Mouse (Mus musculus) Patski (cell line): ENCODE measurements around the gene Scin. TPM values are rescaled to one million over a fixed set of nuclear protein-coding genes. Genes with fewer than 3 reads are reported as not detected.
A peak's percentile ranks its signal among the peaks of the same experiment; 100 is the strongest.

ENCODE experiments used
- ATAC-seq: fragments of 100-300 bp; one replicate; pipeline ENCODE4 v1.8.0; 2021
- CTCF ChIA-PET: fragments of 350-600 bp; sonication (Branson Sonifier 250); formaldehyde crosslinking; loops from one replicate; lab custom pipeline; 2022; ENCODE audit warnings: inconsistent platforms; lab: Charles Lee
- POLR2A ChIA-PET: fragments of 350-600 bp; sonication (Branson Sonifier 250); formaldehyde crosslinking; loops from one replicate; lab custom pipeline; 2022; ENCODE audit warnings: antibody characterized with exemption, inconsistent platforms; lab: Charles Lee
- DNase-seq: peaks from one replicate; pipeline ENCODE4 v3.0.0-alpha.2; 2011; ENCODE audit warnings: low read depth, low spot score
- H3K27me3 ChIP-seq: fragments of 371-371 bp; one replicate; pipeline ENCODE4 v1.5.1; 2021
- CTCF ChIP-seq: fragments of 100-300 bp; IDR thresholded peaks from one replicate; pipeline ENCODE4 v1.5.1; 2021
- in situ Hi-C: fragments of 300-500 bp; cut with MboI; formaldehyde crosslinking; loops from 3 replicates; pipeline ENCODE4 v1.11.1; 2018; ENCODE audit warnings: low pct_unique_long_range_greater_than_20kb, mixed read lengths
- polyA plus RNA-seq: library from polyadenylated mRNA; unstranded; gene quantifications from one replicate; pipeline ENCODE4 v1.2.3, GENCODE M21; 2021

Scin gene
- polyA plus RNA-seq, 1 experiment from 2014 or later, result 3.5 TPM

DNA sequence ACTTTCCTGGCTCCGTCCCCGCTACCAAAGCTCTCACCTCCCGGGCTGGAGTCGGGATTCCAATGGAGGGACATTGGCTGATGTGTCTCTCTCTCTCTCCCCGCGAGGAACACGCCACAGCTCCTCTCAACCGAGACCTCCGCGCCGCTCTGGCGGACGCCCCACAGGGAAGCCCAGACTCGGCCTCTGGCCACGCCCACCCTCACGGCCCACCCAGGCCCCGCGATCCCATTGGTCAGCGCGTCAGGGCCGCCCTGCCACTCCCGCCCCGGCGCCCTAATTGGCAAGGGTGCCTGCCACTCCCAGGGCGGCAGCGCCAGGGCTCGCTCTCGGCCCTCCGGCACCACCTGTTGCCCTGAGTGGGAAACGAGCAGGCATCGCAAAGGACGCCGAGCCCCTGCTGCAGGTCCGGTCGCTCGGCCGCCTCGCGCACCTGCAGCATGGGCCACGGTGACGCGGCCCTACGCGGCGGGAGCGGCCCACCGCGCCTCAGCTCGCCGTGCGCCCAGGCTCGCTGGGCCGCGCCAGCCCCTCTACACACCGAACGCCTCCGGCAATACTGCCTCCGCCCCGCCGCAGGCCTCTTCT is 96.7 kb downstream of the Scin start:
- peak; percentile 98 for TF ChIP-seq CTCF
- DNase-seq, result peak; percentile 60
- no peaks in the 10 kb centered on the region for H3K27me3 ChIP-seq
- ChIA-PET POLR2A (no interaction called here), CTCF (interaction anchor here (0.8 kb wide), 1 partner anchor 266 kb away, joined by 3 read pairs; no protein-coding TSS in a partner anchor)
- in situ Hi-C loops, result loop anchor here (10.0 kb wide), 1 partner anchor 143 kb away; no protein-coding TSS in a partner anchor
- peak; percentile 100 for ATAC-seq

DNA sequence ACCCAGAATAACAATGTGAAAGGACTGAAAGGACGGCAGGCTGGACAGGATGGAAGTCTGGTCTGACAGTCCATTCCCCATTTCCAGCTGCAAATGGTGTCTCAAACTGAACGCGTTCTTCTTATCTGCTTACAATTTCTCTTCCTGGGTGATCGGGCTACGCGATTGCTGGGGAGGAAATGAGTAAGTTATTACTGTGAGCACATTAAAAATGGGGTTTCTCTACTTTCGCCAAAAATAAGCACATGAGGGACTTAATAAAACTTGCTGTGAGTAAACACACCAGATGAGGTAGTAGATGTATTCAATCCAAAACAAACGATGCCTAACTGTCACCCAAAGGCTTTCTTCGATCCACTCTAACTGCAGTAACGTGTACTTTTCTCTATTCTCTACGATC is 97.4 kb downstream of the Scin start:
- H3K27me3 ChIP-seq, result no peaks in the 10 kb centered on the region
- in situ Hi-C loops, result loop anchor here (10.0 kb wide), 1 partner anchor 142 kb away; no protein-coding TSS in a partner anchor
- ATAC-seq (no peak), DNase-seq (no peak)
- CTCF ChIA-PET, result interaction anchor here (0.8 kb wide), 1 partner anchor 265 kb away, joined by 3 read pairs; no protein-coding TSS in a partner anchor
- POLR2A ChIA-PET, result no interaction called here
- no peak for TF ChIP-seq CTCF

DNA sequence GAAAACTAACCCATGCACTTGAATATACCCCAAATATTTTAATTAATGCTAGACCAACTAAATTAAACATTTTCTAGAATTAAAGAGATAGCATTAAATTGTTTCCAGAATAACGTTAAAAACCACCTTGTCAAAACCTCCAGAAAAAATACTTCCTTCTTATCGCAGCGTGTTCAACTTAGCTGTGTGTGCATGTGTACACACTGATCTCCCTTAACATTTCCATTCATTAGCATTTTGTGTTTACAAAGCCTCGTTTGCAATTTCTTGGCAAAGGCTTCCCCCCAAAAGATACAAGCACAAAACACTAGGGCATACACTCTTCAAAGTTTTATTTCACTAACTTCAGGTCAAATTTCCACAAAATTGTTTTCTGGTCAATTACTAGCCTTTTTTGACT is 98.5 kb downstream of the Scin start:
- ATAC-seq, result no peak
- in situ Hi-C loops, result loop anchor here (10.0 kb wide), 1 partner anchor 141 kb away; no protein-coding TSS in a partner anchor
- POLR2A ChIA-PET, result interaction anchor here (1.1 kb wide), 1 partner anchor 377 kb away, joined by 3 read pairs; no protein-coding TSS in a partner anchor
- H3K27me3 ChIP-seq, result no peaks in the 10 kb centered on the region
- CTCF ChIA-PET, result no interaction called here
- no peak for TF ChIP-seq CTCF
- no peak for DNase-seq

GRCm38 (mm10) chr12:40029201-40029600 is 104.8 kb downstream of the Scin start:
- POLR2A ChIA-PET, result no interaction called here
- in situ Hi-C loops, result no loop called here
- ATAC-seq, result no peak
- DNase-seq, result no peak
- no peak for TF ChIP-seq CTCF
- CTCF ChIA-PET, result no interaction called here
- no peaks in the 10 kb centered on the region for H3K27me3 ChIP-seq

DNA sequence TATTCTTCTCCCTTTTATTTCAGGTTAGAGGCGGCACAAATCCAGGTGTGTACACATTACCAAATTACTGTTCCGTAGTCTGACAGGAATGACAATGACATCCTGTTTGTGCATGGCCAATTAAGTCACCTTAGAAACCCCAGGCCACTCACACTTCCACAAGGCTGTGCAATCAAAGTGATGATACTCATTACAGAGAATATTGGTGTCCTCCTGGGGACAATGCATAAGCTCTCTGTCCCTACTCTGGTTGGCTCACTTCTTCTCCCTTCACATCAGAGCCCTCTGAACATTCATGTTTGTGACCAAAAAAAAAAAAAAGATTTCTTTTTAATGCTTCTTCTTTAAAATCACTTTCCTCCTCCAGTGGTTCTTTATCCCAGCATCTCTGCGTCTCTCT is 106.2 kb downstream of the Scin start:
- in situ Hi-C loops, result no loop called here
- no peaks in the 10 kb centered on the region for H3K27me3 ChIP-seq
- no peak for TF ChIP-seq CTCF
- CTCF ChIA-PET, result no interaction called here
- ATAC-seq (no peak), DNase-seq (no peak)
- POLR2A ChIA-PET, result no interaction called here

- ATAC-seq (no peak), DNase-seq (no peak)
- CTCF ChIA-PET, result no interaction called here
- POLR2A ChIA-PET, result no interaction called here
- in situ Hi-C loops, result no loop called here
- no peak for TF ChIP-seq CTCF
- no peaks in the 10 kb centered on the region for H3K27me3 ChIP-seq
Observed at GRCm38 (mm10) chr12:40027444-40027843, 106.6 kb downstream of the Scin start.

DNA sequence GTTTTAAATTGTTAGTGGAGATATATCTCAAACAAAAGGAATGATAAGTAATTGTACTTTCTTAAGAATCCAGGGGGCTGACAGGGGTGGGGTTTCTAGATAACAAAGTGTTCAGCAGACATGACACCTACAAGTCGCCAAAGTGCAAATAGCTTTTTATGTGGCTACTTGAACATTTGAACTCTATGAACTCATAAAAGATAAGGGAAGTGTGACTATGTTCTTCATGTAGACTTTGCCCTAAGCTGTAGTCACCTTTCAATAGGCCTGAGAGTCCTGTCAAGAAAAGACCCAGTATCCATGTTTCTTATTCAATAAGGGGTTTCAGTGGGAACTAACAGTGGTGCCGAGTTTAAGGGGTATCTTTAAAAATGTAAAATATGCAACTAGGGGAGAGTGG is 110.1 kb downstream of the Scin start:
- ChIA-PET POLR2A (no interaction called here), CTCF (no interaction called here)
- DNase-seq (no peak), ATAC-seq (no peak)
- no peaks in the 10 kb centered on the region for H3K27me3 ChIP-seq
- TF ChIP-seq CTCF, result no peak
- in situ Hi-C loops, result no loop called here

DNA sequence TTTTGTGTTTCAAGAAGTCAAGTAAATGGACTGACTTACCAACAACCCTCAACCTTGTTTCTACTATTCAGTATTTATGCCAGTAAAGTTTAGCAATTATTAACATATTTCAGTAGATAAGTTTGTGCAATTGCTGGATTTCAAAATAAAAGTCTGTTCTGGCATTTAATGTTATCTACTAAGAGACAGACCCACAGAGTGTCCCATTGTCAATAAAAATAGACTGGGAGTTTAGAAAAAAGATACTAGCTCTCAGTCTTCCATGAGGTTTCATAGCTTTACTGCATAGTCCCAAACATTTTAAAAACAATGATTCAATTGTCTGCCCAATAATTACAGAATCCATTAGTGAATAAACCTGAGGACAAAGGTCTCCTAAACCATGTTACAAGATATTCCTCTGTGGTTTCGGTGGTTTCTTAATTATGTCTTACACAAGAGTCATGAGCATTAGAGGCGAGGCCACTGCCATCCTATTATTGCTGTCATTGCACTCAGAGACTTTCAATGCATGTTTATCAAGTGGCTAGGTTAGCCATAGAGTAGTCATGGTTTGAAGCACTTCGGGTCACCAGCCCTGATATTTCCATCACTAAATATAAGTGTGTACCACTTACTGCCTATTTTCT is 110.9 kb downstream of the Scin start:
- no peaks in the 10 kb centered on the region for H3K27me3 ChIP-seq
- ChIA-PET CTCF (no interaction called here), POLR2A (no interaction called here)
- in situ Hi-C loops, result no loop called here
- DNase-seq (no peak), ATAC-seq (peak; percentile 65)
- no peak for TF ChIP-seq CTCF

GRCm38 (mm10) chr12:40022344-40022743 is 111.7 kb downstream of the Scin start:
- in situ Hi-C loops, result no loop called here
- no peaks in the 10 kb centered on the region for H3K27me3 ChIP-seq
- no peak for DNase-seq
- no peak for ATAC-seq
- no peak for TF ChIP-seq CTCF
- CTCF ChIA-PET, result no interaction called here
- POLR2A ChIA-PET, result no interaction called here

GRCm38 (mm10) chr12:40017955-40018505 is 116.0 kb downstream of the Scin start:
- ATAC-seq, result no peak

More at GRCm38 (mm10) chr12:40017955-40018505, 116.0 kb downstream of the Scin start:
- ChIA-PET POLR2A (no interaction called here), CTCF (no interaction called here)
- no peaks in the 10 kb centered on the region for H3K27me3 ChIP-seq
- no peak for DNase-seq
- in situ Hi-C loops, result no loop called here
- TF ChIP-seq CTCF, result no peak
